Mouse (Mus musculus) heart, postnatal 10 days (tissue): ENCODE results near the gene Abca2. TPM values are rescaled to one million over a fixed set of nuclear protein-coding genes. Genes with fewer than 3 reads are reported as not detected.
A peak's percentile ranks its signal among the peaks of the same experiment; 100 is the strongest.

ENCODE experiments used
- DNase-seq, 2 experiments: peaks; one replicate each; pipeline ENCODE4 v3.0.0; 2021
- intact Hi-C: fragments of 180-260 bp; cut with DNase I; formaldehyde crosslinking; loops from one replicate; pipeline ENCODE4 v1.15.1; 2025
- total RNA-seq, 2 experiments: library from RNA; stranded (reverse); gene quantifications; 2 replicates each; pipeline ENCODE4 v1.2.3; 2021

Gene Abca2
- total RNA-seq, 2 experiments from 2014 or later, result 21.2 to 21.9 TPM

DNA sequence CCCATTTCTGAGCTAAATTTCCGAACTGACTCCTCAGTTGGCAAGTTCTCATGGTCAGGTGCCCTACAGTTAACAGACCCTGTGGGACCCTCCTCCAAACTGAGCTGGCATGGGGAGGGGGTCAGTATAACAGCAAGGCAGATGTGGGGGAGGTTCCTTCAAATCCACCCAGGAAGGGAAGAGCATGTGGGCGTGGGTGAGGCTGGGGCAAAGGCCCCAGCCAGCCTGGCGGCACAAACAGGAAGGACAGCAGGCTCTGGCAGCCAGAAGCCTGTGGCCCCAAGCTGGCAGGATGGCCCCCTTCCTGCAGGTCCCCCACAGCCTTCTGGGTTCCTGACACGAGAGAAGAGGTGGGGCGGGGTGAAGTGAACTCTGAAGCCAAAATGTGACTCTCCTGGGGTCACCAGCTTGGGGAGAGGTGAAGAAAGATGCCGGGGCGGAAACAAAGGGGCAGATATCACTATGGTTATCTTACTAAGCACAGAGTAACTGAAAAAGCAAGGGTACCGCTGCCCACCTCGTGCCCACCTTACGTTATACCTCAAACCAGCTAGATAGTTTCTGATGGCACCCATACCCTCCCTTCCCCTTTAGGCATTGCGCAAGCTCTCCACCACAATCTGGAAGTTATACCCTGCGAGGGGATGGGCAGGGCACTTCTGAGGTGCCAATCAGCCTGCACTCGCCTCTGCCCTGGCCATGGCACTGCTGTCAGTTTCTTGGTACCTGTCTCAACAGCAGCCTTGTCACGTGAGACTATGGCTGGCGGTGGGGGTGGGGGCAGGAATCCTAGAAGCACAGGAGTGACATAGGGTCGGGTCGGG, 5.7 kb upstream of the Abca2 start, which contains the start of gene Fut7:
Fut7 (plus strand) TSS at position 681 of the 824 bp plus-strand sequence.
- intact Hi-C loops, result loop anchor here (1.0 to 10.0 kb wide), 2 partner anchors 61 to 132 kb away; partner anchors contain the start of gene Edf1
- no peak for DNase-seq

DNA sequence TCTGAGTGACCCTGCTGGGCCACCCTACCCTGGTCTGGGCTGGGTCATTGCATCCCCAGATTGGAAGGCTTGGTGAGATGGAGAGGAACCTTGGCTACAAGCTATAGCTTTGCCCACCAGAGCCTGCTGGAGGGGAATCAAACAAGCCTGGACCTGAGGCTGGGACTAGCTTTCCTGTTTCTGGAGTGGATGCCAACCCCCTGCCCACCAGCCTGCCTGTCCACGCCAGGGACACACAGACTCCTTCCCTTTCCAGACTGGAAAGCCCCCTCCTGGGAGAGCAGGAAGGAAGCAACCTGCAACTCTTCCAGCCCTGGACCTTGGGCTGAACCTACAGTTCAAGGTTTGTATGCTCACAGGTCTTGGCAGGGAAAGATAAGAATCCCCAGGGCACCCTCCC, 4.9 kb upstream of the Abca2 start:
- no peak for DNase-seq
- intact Hi-C loops, result loop anchor here (10.0 kb wide), 1 partner anchor 131 kb away; the partner anchor contains the start of gene Edf1

DNA sequence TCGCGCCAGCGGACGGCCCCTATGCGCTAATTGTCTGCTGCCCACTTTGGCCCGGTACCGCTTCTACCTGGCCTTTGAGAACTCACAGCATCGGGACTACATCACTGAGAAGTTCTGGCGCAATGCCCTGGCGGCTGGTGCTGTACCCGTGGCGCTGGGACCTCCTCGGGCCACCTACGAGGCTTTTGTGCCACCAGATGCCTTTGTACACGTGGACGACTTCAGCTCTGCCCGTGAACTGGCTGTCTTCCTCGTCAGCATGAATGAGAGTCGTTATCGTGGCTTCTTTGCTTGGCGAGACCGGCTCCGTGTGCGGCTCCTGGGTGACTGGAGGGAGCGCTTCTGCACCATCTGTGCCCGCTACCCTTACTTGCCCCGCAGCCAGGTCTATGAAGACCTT, 3.0 kb upstream of the Abca2 start:
- DNase-seq, result no peak
- intact Hi-C loops, result loop anchor here (5.0 to 10.0 kb wide), 2 partner anchors 72 to 129 kb away; partner anchors contain the start of gene Edf1

DNA sequence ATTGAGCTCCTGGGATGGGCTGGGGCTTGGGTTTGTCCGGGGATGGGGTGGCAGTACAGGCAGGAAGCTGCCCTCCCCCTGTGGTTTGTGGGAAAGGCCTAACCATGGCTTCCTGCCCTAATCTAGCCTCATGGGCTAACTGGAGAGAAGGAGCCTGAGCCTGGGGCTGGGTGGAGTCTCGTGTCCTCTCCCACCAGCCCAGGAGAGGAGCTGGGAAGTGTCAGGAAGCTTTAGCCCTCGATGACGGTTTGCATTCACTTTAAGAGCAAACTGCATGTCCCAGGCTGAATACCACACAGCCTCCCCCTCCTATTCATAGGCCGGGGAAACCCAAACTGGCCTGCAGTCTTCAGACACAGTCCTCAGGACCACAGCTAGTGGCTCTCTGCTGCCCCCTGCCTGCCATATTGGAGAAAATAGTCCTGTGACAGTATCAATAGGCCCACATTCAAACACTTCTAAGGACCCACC, 1.7 kb upstream of the Abca2 start:
- intact Hi-C loops, result loop anchor here (2.0 to 10.0 kb wide), 3 partner anchors 50 to 128 kb away; partner anchors contain the start of gene Edf1
- peak; percentile 70 to 81 for DNase-seq

DNA sequence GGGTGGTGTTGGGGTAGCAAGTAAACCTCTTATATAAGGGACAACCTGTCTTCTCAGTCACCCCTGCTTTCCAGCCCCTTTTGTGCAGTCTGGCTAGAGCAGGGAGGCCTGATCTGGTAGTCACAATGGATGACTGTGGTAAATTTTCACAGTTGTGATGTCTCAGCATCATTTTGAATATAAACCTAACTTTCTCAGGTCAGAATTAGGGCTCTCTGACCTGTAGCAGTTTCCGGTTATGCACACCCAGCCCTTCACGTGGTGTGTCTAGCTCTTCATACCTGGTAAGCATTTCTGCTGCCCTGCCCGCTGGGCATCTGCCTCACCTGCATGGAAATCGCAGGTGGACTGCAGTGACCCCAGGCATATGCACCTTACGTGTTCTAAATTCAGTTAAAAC, 1.2 kb upstream of the Abca2 start:
- no peak for DNase-seq
- intact Hi-C loops, result loop anchor here (2.0 to 10.0 kb wide), 3 partner anchors 50 to 128 kb away; partner anchors contain the start of gene Edf1

DNA sequence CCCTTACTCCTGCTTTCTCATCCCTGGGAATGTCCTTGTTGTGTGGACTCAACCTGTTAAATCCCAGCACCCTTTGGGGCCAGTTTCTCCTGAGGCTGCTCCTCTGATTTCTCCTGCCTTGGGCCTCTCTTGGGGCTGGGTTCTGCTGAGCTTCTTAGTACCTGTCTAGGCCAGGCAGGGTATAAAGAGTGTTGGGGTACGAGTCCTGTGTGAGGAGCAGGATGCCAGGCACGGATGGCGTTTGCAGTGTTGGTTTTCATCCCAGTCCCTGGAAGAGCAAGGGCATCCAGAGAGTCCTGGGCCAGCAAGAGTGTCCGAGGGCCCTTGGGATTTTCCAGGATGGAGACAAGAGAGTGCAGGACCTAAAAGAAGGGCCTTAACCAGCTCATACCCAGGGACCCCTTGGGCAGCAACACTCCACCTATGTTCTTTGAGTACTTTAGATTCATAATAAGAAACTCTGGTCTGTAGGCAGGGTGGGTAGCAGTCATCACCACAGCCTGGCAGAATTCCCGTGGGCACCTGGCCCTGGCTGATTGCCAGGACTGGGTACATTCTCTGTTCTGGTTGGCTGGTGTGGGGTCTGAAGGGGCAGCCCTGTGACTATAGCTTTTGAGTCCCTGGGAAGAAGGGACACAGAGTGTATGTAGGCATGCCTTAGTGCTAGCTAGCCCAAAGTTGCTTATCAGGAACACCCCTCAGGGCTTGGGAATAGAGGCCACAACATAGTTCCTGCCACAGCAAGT, 1.1 kb downstream of the Abca2 start:
- intact Hi-C loops, result loop anchor here (2.0 to 10.0 kb wide), 3 partner anchors 31 to 125 kb away; partner anchors contain the start of genes Edf1 and Paxx

DNA sequence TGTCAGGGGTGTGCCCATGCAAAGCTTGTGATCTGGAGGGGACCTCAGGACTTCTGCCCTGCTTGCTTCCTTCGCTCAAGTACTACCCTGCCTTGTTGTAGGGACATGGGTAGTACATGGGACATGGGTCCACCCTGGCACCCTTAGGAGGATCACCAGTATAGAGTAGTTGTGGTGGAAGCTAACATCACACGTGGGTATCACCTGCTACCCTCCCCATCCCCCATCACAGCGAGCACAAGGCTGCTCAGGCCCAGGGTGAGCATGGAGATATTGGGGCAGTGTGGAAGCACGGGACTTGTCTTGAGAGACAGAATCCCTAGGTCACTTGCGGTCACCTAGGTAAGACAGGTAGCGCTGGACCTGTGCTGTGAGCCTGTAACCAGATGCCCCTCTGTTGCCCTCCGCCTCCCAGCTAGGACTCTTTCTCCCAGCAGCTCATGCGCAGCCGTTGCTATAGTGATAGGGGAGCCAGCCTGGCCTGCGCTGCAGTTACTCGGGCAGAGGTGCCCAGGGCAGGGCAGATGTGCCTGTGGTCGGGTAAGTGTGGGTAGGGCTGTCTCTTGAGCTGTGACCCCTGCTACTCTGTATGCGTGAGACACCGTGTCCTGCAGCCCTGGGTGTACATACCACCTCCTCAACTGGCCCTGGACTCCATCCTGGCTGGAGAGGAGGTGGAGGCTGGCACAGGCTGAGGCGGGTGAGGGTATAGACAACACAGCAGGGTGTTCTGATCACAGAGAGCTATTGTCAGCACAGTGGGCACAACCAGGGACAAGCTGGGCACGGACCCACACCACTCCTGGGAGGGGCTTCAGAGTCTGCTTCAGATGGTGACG, 2.1 kb downstream of the Abca2 start:
- no peak for DNase-seq
- intact Hi-C loops, result no loop called here

More for the DNA sequence above, 1.1 kb downstream of the Abca2 start:
- peak in 1 of 2 experiments; percentile 20 for DNase-seq

DNA sequence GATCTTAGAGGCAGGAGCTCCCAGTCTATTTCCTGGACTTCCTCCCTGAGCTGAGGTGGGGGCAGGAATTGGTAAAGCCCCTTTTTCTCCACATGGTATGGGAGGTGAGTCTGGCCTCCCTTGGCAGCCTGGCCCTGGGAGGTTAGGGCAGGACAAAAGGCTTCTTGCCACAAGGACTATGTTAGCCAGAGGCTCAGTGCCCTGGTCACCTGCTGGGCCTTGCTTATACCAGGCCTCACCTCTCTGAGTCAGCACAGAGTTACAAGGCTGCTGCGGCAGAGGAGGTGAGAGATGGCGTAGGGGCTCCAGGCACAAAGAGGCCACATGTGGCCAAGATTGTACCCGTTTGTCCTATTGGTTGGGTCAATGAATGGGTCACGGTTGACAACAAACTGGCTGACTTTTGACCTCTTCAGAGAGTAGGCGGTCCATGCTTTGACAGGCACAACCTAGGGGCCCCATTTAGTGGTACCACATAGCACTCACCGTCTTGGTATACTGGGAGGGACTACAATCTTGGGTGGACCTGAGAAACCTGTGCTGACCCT, 2.9 kb downstream of the Abca2 start:
- no peak for DNase-seq
- intact Hi-C loops, result no loop called here

DNA sequence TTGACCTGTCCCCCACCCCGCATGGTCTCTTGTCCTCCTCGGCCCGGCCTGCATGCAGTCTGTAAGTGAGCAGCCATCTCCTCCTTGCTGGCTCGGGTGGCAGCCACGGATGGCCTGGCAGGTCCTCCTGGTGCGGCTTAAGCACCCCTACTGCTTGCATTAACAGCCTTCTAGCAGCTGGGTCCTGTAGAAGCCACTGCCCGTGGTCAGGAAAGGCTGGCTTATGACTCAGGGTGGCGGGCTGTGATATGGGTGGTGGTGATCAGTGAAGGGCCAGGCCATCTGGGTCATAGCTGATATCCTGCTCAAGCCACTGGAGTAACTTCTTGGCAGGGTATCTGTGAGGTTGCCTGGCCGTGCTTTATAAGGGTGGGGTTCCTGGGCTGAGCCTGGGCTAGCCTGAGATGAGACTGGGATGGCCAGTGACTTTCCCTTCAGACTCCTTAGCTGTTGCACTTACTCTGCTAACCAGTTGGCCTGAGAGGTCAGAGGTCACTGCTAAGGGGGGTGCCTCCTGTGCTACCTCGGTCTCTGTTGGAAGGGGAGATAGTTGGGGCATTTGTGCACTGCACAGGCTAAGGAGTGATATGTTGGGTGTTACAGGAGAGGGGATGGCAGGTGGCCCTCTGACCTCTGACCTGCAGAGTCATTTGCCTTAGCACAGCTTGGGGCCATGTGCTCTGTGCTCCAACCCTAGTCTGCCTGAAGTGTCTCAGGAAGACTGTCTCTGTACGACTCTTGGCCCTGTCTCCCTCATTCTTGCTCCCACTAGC, 4.0 kb downstream of the Abca2 start:
- DNase-seq, result no peak
- intact Hi-C loops, result no loop called here

DNA sequence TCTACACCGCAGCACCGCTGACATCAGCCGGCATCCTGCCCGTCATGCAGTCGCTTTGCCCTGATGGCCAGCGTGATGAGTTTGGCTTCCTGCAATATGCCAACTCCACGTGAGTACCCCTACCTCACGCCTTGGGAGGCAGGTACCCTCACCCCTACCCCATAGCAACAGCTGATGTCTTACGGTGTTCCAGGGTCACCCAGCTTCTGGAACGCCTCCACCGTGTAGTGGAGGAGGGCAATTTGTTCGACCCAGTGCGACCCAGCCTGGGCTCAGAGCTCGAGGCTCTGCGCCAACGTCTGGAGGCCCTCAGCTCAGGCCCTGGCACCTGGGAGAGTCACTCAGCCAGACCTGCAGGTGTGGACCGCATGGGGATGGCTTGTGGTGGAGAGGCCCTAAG, 4.6 kb downstream of the Abca2 start:
- no peak for DNase-seq
- intact Hi-C loops, result no loop called here

DNA sequence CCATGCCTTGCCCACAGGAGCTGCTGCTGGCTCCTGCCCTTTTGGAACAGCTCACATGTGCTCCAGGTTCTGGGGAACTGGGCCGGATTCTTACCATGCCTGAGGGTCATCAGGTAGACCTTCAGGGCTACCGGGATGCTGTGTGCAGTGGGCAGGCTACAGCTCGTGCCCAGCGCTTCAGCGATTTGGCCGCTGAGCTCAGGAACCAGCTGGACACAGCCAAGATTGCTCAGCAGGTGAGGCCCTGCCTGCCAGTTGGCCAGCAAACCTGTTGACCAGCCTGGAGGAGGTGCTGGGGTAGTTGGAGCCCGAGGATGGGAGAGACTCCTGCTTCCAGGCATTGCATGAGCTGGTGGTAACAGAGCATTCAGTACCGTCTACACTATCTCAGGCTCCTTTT, 5.8 kb downstream of the Abca2 start:
- no peak for DNase-seq
- intact Hi-C loops, result no loop called here

DNA sequence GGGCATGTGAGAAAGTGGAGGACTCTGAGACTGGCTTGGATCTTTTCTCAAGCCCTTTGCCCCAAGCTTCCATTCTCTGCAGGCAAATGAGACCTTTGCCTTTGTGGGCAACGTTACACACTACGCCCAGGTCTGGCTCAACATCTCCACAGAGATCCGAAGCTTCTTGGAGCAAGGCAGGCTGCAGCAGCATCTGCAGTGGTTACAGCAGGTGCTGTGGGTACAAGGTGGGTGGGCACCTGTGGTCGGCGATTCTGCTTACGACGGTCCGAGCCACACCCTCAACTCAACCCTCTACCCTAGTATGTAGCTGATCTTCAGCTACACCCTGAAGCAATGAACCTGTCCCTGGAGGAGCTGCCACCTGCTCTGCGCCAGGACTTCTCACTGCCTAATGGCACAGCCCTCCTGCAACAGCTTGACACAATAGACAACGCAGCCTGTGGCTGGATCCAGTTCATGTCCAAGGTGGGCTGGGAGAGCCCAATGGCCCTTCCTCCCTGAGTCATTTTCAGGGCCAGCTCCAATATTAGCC, 7.8 kb downstream of the Abca2 start:
- intact Hi-C loops, result no loop called here

DNA sequence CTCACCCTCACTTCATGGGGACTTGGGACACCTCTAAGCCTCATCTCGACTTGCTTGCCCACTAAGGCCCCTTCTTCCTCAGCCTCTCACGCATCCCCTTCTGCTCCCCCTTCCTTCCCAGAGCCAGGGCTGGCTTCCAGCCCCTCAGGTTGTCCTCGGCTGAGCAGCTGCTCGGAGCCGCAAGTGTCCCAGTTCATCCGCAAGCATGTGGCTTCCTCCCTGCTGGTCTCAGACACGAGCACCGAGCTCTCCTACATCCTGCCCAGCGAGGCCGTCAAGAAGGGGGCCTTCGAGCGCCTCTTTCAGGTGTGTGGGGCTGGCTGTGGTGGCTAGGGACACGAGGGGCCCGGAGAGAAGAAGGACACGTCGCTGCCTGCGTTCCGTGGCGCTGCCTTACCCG, 12.6 kb downstream of the Abca2 start:
- intact Hi-C loops, result no loop called here
- no peak for DNase-seq

More for the DNA sequence above, 7.8 kb downstream of the Abca2 start:
- DNase-seq, result no peak

DNA sequence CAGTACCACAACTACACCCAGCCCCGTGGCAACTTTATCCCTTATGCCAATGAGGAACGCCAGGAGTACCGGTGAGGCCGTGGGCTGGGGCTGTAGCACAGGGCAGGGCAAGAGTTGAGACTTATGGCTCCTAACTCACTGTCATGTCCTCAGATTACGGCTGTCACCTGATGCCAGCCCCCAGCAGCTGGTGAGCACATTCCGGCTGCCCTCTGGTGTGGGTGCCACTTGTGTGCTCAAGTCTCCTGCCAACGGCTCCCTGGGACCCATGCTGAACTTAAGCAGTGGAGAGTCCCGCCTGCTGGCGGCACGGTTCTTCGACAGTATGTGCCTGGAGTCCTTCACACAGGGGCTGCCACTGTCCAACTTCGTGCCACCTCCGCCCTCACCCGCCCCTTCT, 14.2 kb downstream of the Abca2 start:
- intact Hi-C loops, result no loop called here
- DNase-seq, result no peak

DNA sequence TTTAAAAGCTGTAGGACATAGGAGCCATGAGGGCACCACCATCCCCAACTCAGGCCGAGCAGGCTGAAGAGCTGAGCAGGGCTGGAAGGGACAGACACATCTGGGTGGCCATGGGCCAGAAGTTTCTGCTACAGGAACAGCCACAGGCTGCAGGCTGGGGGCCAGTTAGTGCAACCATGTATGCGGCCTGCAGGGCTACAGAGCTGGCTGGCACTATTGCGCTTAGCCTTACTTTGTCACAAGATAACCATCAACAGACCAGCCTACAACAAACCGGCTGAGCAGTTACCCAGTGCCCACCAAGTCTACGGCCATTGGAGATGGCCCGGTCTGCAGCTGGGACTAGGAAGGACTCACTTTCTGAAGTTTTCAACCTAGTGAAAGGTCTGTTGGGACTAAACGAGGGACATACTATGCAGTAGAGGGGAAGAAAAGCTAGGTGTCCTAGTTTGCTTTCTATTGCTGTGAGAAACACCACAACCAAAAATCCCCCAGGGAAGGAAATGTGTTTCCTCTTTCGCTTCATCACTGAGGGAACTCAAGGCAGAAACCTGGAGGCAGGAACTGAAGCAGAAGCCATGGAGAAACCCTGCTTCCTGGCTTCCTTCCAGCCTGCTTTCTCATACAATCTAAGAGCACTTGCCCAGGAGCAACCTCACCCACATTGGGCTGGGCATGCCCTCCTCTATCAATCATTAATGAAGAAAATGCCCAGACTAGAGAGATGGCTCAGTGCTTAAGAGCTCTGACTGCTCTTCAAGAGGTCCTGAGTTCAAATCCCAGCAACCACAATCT, 22.5 kb downstream of the Abca2 start:
- intact Hi-C loops, result no loop called here
- no peak for DNase-seq

DNA sequence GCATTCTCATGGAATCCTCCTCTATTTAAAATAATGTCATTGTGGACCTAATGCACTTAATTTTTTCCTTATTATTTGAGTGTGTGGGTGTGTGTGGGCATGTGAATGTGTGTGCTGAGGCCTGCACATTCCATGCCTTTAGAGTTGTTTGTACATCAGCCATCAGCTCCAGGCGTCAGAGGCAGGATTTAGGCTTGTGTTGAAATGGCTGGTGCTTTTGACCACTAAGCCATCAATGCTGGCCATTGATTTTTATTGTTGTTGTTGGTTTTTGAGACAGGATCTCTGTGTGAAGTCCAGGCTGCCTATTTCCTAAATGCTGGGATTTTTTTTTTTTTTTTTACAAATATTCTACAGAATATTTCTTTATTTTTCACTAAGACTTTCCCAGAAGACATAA, 24.4 kb downstream of the Abca2 start:
- intact Hi-C loops, result no loop called here
- DNase-seq, result no peak

DNA sequence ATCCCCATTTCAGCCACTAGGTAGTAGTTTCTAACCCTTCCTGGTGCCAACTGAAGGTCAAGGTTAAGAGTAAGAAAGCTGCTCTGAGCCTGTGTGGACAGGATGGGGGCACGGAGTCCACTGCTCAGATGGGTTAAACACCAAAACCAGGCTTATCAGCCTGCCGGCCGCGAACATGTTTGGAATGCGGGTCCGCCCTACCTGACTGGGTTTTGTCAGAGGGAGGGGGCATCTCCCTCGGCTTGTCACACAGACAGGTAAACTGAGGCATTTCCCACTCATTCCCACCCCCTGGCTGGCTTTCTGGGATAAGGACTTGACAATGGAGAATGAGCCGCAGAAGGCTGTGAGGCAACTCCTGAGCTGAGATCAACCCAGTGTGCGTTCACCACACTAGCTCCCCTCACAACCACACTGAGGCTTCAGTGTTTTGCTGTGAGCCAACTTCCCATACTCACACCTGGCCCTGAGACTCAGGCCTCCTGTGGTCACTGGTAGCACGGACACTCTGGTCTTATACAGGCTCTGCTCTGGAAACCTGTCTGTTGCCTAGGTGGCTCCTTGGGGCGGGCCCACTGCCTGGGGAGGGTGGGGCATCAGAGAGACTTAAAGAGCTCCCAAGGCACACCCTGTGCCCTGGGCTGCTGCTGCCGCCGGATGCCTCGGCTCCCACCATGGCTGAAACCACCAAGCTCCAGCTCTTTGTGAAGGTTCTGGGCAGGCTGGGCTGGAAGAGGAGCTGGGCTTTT, 27.9 kb downstream of the Abca2 start, which contains the start of gene Clic3:
Clic3 (plus strand) TSS at position 634 of the 749 bp plus-strand sequence.
- peak in 1 of 2 experiments; percentile 8 for DNase-seq
- intact Hi-C loops, result no loop called here
